Mouse (Mus musculus): ENCODE measurements around the gene Ogfod1. TPM values are rescaled to one million over a fixed set of nuclear protein-coding genes. Genes with fewer than 3 reads are reported as not detected.

The Ogfod1 gene
- total RNA-seq (2023) = 1 to 10 TPM; 6.8 to 9.5 TPM

DNA sequence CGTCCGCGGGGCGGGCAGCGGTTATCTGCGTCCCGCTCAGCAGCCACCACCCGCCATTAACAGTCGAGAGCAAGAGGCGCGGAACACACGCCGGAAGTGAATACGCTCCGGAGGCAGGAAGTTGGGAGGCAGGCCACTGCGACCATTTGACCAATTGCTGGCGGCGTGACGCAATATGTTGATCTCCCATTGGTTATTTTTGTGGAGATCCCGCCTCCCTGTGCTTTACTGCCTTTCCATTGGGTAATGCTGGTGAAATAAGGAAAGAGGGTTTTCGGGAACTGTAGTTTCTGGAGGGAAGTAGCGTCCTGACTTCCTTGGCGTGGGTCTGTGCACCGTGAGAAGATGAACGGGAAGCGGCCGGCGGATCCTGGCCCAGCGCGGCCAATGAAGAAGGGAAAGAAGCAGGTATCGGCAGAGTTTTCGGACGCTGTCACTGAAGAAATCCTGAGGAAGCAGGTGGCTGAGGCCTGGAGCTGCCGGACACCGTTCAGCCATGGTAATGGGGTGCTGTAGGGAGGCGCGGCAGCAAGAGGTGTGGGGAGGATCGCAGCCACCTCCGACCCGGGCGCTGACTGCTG is at the start of gene Ogfod1, which contains the start of gene Nudt21:
Gene Ogfod1, plus strand, starts transcription at position 255 of the 581 bp plus-strand sequence.
Gene Nudt21, minus strand, starts transcription at position 88 of the 581 bp plus-strand sequence.

GRCm38 (mm10) chr8:94012013-94012951 is 24.7 kb upstream of the Ogfod1 start, which contains the start of gene Amfr:
Amfr (minus strand) TSS chr8:94012842.

GRCm38 (mm10) chr8:94098081-94098974 is 61.3 kb downstream of the Ogfod1 start, which contains the start of gene Bbs2:
Bbs2 (minus strand) TSS chr8:94098928.

Other genes with a start within 250 kb of the Ogfod1 start
- not detected for gene Gnao1, start 227.2 kb upstream of the Ogfod1 start, total RNA-seq (2023)
- 100 to 1,000 TPM; 103 to 107 TPM for gene Amfr, start 24.4 kb upstream of the Ogfod1 start, total RNA-seq (2023)
- 10 to 100 TPM; 36.4 to 37.6 TPM for gene Nudt21, start 167 bp upstream of the Ogfod1 start, total RNA-seq (2023)
- 1 to 10 TPM; 1.5 to 3.9 TPM for gene Bbs2, start 61.7 kb downstream of the Ogfod1 start, total RNA-seq (2023)
- not detected for gene Mt4, start 100.0 kb downstream of the Ogfod1 start, total RNA-seq (2023)
- gene Mt3, start 115.4 kb downstream of the Ogfod1 start, total RNA-seq (2023) = not detected
- 10 to 100 TPM; 18.8 to 25.3 TPM for gene Mt2, start 135.5 kb downstream of the Ogfod1 start, total RNA-seq (2023)
- gene Mt1, start 141.9 kb downstream of the Ogfod1 start, total RNA-seq (2023) = 10 to 100 TPM; 52.5 to 55.7 TPM
- gene Nup93, start 177.4 kb downstream of the Ogfod1 start, total RNA-seq (2023) = 10 to 100 TPM; 18.1 to 25.6 TPM